Mouse (Mus musculus): ENCODE measurements around the gene Uchl5. TPM values are rescaled to one million over a fixed set of nuclear protein-coding genes. Genes with fewer than 3 reads are reported as not detected.
A peak's percentile ranks its signal among the peaks of the same experiment; 100 is the strongest.

Uchl5 gene
- polyA plus RNA-seq (2012; ENCODE audit: insufficient read depth, insufficient read length, missing spikeins) = 55.4 and 57.3 TPM in 2 replicates

GRCm38 (mm10) chr1:143776446-143777411 is at the start of gene Uchl5, which contains the start of gene Trove2:
Gene Uchl5, plus strand, starts transcription at chr1:143777272.
Gene Trove2, minus strand, starts transcription at chr1:143777068.
- H3K4me1 ChIP-seq (ENCODE audit: control insufficient read depth, insufficient read depth, low read length) = peaks cover 18% of the 10 kb centered on the region
- TF ChIP-seq POLR2A (IDR thresholded peaks at IDR 0.05; ENCODE audit: borderline replicate concordance, low read depth, low read length) (no peak), CTCF (IDR thresholded peaks at IDR 0.05; ENCODE audit: low read depth, low read length) (no peak; the same call in 1 of the 2 replicates)
- H3K27ac ChIP-seq (ENCODE audit: insufficient read depth, low read depth, low read length) = peak within 1 kb of the TSS; percentile 81
- peak within 1 kb of the TSS; percentile 85 for H3K4me3 ChIP-seq (ENCODE audit: insufficient read depth, low read length)

- Histone ChIP-seq H3K4me3 (ENCODE audit: insufficient read depth, low read length) (no peak overlapping the region), H3K4me1 (ENCODE audit: control insufficient read depth, insufficient read depth, low read length) (no peaks in the 10 kb centered on the region), H3K27ac (ENCODE audit: insufficient read depth, low read depth, low read length) (no peak overlapping the region)
- no peak for TF ChIP-seq POLR2A (IDR thresholded peaks at IDR 0.05; ENCODE audit: borderline replicate concordance, low read depth, low read length)
- TF ChIP-seq CTCF (IDR thresholded peaks at IDR 0.05; ENCODE audit: low read depth, low read length) = no peak
Observed at GRCm38 (mm10) chr1:143727701-143728445, 49.2 kb upstream of the Uchl5 start.

- no peaks in the 10 kb centered on the region for H3K4me1 ChIP-seq (ENCODE audit: control insufficient read depth, insufficient read depth, low read length)
- no peak overlapping the region for H3K4me3 ChIP-seq (ENCODE audit: insufficient read depth, low read length)
- no peak overlapping the region for H3K27ac ChIP-seq (ENCODE audit: insufficient read depth, low read depth, low read length)
- TF ChIP-seq POLR2A (IDR thresholded peaks at IDR 0.05; ENCODE audit: borderline replicate concordance, low read depth, low read length) (no peak), CTCF (IDR thresholded peaks at IDR 0.05; ENCODE audit: low read depth, low read length) (no peak)
Observed at GRCm38 (mm10) chr1:143730899-143731298, 46.2 kb upstream of the Uchl5 start.

- H3K27ac ChIP-seq (ENCODE audit: insufficient read depth, low read depth, low read length) = no peak overlapping the region
- H3K4me1 ChIP-seq (ENCODE audit: control insufficient read depth, insufficient read depth, low read length) = no peaks in the 10 kb centered on the region
- no peak for TF ChIP-seq POLR2A (IDR thresholded peaks at IDR 0.05; ENCODE audit: borderline replicate concordance, low read depth, low read length)
- TF ChIP-seq CTCF (IDR thresholded peaks at IDR 0.05; ENCODE audit: low read depth, low read length) = no peak
- H3K4me3 ChIP-seq (ENCODE audit: insufficient read depth, low read length) = no peak overlapping the region
Observed at GRCm38 (mm10) chr1:143731691-143732090, 45.4 kb upstream of the Uchl5 start.

GRCm38 (mm10) chr1:143733914-143734410 is 43.1 kb upstream of the Uchl5 start:
- Histone ChIP-seq H3K4me1 (ENCODE audit: control insufficient read depth, insufficient read depth, low read length) (peaks cover 2% of the 10 kb centered on the region), H3K27ac (ENCODE audit: insufficient read depth, low read depth, low read length) (no peak overlapping the region), H3K4me3 (ENCODE audit: insufficient read depth, low read length) (no peak overlapping the region)
- TF ChIP-seq POLR2A (IDR thresholded peaks at IDR 0.05; ENCODE audit: borderline replicate concordance, low read depth, low read length) (no peak), CTCF (IDR thresholded peaks at IDR 0.05; ENCODE audit: low read depth, low read length) (no peak)

- Histone ChIP-seq H3K4me1 (ENCODE audit: control insufficient read depth, insufficient read depth, low read length) (peaks cover 7% of the 10 kb centered on the region), H3K27ac (ENCODE audit: insufficient read depth, low read depth, low read length) (no peak overlapping the region)
- TF ChIP-seq CTCF (IDR thresholded peaks at IDR 0.05; ENCODE audit: low read depth, low read length) (no peak), POLR2A (IDR thresholded peaks at IDR 0.05; ENCODE audit: borderline replicate concordance, low read depth, low read length) (no peak)
Observed at GRCm38 (mm10) chr1:143738811-143739210, 38.3 kb upstream of the Uchl5 start.

GRCm38 (mm10) chr1:143739361-143740350 is 37.4 kb upstream of the Uchl5 start:
- Histone ChIP-seq H3K4me1 (ENCODE audit: control insufficient read depth, insufficient read depth, low read length) (peaks cover 7% of the 10 kb centered on the region), H3K4me3 (ENCODE audit: insufficient read depth, low read length) (peak overlapping the region; percentile 96), H3K27ac (ENCODE audit: insufficient read depth, low read depth, low read length) (peak overlapping the region; percentile 45)
- TF ChIP-seq CTCF (IDR thresholded peaks at IDR 0.05; ENCODE audit: low read depth, low read length) (no peak), POLR2A (IDR thresholded peaks at IDR 0.05; ENCODE audit: borderline replicate concordance, low read depth, low read length) (no peak)

More at GRCm38 (mm10) chr1:143738811-143739210, 38.3 kb upstream of the Uchl5 start:
- peak overlapping the region; percentile 96 for H3K4me3 ChIP-seq (ENCODE audit: insufficient read depth, low read length)

- Histone ChIP-seq H3K4me1 (ENCODE audit: control insufficient read depth, insufficient read depth, low read length) (peaks cover 7% of the 10 kb centered on the region), H3K27ac (ENCODE audit: insufficient read depth, low read depth, low read length) (no peak overlapping the region), H3K4me3 (ENCODE audit: insufficient read depth, low read length) (no peak overlapping the region)
- no peak for TF ChIP-seq POLR2A (IDR thresholded peaks at IDR 0.05; ENCODE audit: borderline replicate concordance, low read depth, low read length)
- TF ChIP-seq CTCF (IDR thresholded peaks at IDR 0.05; ENCODE audit: low read depth, low read length) = no peak
Observed at GRCm38 (mm10) chr1:143740581-143740980, 36.5 kb upstream of the Uchl5 start.

Data from bone marrow macrophage, adult 2 months (primary cell).